Mouse (Mus musculus) macrophage (primary cell): Measurements from ENCODE around the gene Col1a2. TPM values are rescaled to one million over a fixed set of nuclear protein-coding genes. Genes with fewer than 3 reads are reported as not detected.

Experiments
- H3K27ac ChIP-seq: fragments of 350-480 bp; formaldehyde crosslinking; 2 replicates; pipeline ENCODE4 v1.9.0; 2021
- H3K36me3 ChIP-seq: fragments of 350-480 bp; formaldehyde crosslinking; 2 replicates; pipeline ENCODE4 v1.9.0; 2021; ENCODE audit errors: inconsistent target
- H3K4me3 ChIP-seq: fragments of 350-480 bp; formaldehyde crosslinking; 2 replicates; pipeline ENCODE4 v1.9.0; 2021; ENCODE audit errors: inconsistent target
- H3K79me2 ChIP-seq: fragments of 350-480 bp; formaldehyde crosslinking; 2 replicates; pipeline ENCODE4 v1.9.0; 2021; ENCODE audit errors: inconsistent target
- WGBS: methylation state at CpG from one replicate; pipeline ENCODE4 v1.1.7; 2026; ENCODE audit warnings: inconsistent platforms; ENCODE audit not compliant: missing documents; 5-methylcytosine and 5-hydroxymethylcytosine counted together
- polyA plus RNA-seq: library from polyadenylated mRNA; stranded (reverse); fragments of 250-400 nt; gene quantifications from 3 replicates; pipeline ENCODE4 v1.2.4, GENCODE M21; 2018; ENCODE audit warnings: inconsistent platforms

Gene Col1a2
- polyA plus RNA-seq, 1 experiment from 2014 or later = 0.20 TPM

DNA sequence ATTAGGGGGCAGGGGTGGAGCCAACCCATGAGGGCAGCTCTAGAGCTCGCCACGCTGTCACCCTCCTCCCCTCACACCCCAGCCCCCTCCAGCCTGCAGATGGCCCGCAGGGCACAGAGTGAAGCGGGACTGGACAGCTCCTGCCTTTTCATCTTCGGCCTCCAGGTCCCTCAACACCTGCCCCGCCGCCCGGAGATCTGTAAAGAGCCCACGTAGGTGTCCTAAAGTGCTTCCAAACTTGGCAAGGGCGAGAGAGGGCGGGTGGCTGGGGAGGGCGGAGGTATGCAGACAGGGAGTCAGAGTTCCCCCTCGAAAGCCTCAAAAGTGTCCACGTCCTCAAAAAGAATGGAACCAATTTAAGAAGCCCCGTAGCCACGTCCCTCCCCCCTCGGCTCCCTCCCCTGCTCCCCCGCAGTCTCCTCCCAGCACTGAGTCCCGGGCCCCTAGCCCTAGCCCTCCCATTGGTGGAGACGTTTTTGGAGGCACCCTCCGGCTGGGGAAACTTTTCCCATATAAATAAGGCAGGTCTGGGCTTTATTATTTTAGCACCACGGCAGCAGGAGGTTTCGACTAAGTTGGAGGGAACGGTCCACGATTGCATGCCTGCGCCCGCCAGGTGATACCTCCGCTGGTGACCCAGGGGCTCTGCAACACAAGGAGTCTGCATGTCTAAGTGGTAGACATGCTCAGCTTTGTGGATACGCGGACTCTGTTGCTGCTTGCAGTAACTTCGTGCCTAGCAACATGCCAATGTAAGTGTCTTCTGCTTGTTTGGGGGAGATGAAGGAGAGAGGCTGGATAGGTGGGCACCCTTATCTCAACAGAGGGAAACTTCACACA, 764 bp downstream of the Col1a2 start:
- Histone ChIP-seq H3K36me3 (no peaks in the 10 kb centered on the region), H3K27ac (no peak overlapping the region), H3K4me3 (no peak overlapping the region), H3K79me2 (no peaks in the 10 kb centered on the region)
- 5% methylated on average over 29 of the region's 31 CpGs for WGBS

DNA sequence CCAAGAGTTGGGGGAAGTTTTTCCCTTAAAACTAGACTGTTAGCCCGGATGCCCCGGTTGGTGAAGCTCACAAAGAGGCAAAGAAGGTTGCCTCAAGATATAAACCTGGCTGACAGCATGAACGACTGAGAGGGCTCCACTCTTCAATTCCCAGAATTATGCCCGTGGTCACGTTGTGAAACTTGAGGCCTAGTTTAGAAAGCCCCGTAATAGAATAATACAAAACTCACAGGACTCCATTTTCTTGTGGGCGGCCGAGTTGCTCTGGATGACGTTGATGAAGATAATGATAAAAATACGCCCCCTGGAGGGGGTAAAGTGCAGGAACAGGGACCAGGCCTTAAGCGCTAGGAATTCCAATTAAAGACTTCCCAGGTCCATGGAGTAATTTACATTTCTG, 1.5 kb downstream of the Col1a2 start:
- no peak overlapping the region for H3K27ac ChIP-seq
- no peaks in the 10 kb centered on the region for H3K36me3 ChIP-seq
- WGBS = 41% methylated on average over 11 of the region's 11 CpGs
- no peaks in the 10 kb centered on the region for H3K79me2 ChIP-seq
- H3K4me3 ChIP-seq = no peak overlapping the region

DNA sequence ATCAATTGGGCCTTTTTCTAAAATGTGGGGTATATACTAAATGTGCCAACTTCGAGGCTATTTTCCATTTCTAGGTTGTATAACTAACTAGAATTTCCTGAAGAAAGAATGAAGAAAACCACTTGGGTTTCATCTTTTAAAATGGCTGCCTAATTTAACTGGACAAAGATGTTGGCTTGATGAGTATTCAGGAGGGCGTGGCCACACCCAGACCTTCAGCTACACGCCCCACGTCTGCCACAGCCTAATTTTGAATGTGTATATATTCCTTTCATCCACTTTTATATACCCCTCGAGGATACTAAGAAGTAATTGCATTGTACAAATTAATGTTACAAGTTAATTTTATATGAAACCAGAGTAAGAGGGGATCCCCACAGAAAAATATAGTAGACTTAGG, 2.2 kb downstream of the Col1a2 start:
- Histone ChIP-seq H3K36me3 (no peaks in the 10 kb centered on the region), H3K79me2 (no peaks in the 10 kb centered on the region), H3K4me3 (no peak overlapping the region), H3K27ac (no peak overlapping the region)
- WGBS = 83% methylated on average over 5 of the region's 5 CpGs

DNA sequence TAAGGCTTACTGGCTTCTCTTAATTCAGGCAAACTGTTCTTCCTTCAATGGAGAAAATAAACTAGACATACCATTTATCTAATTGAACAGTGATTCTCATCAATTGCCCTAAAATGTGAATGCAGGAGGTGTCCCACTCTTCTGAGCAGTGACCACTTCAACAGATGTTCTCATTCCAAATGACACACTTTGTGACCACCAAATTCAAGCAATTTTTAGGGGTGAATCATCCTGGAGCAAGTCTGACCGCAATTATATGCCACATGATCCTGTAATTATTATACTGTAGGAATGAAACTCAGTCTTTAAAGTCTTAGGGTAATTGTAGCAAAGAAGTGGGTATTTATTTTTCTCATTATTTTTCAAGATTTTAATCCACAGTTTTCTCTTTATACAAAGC, 2.7 kb downstream of the Col1a2 start:
- WGBS = 100% methylated on average over 1 of the region's 1 CpGs

DNA sequence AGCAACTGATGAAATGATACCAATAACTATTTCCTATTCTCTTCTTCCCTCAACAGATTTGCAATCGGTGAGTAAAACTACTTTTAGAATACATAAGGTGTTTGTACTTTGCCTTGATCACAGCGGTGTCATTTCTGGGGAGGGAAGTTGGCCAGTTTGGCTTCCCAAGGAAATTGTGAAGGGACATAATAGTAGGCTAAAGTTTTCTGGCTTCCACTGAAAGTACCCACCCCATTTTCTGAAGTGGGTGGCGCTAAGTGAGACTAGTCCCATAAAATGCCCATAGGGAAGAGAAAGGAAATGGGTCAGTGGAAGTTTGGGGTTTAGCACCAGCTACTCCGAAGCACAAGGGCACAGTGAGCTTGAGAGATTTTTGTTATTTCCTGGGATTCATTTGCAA, 3.7 kb downstream of the Col1a2 start:
- H3K27ac ChIP-seq = no peak overlapping the region
- no peak overlapping the region for H3K4me3 ChIP-seq
- no peaks in the 10 kb centered on the region for H3K36me3 ChIP-seq
- no peaks in the 10 kb centered on the region for H3K79me2 ChIP-seq
- 84% methylated on average over 4 of the region's 4 CpGs for WGBS

More for the DNA sequence above, 2.7 kb downstream of the Col1a2 start:
- no peak overlapping the region for H3K4me3 ChIP-seq
- H3K79me2 ChIP-seq = no peaks in the 10 kb centered on the region
- H3K36me3 ChIP-seq = no peaks in the 10 kb centered on the region
- H3K27ac ChIP-seq = no peak overlapping the region

DNA sequence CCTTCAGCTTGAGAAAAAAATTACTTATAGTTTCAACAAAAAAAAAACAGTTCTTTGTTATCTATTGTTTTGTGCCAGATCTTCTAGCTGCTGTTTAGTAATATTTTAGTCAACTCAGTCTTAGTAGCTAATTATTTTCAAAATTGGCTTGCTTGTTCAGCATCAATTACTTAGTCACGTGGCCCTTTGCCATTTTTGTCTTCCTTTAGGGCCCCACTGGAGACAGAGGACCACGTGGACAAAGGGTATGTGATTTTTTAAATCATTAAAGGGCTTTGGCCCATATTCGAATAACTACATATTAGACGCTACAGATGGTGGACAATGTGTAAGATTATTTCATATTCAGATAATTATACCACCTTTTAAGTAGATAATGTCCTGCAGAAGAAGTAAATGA, 4.8 kb downstream of the Col1a2 start:
- Histone ChIP-seq H3K36me3 (no peaks in the 10 kb centered on the region), H3K27ac (no peak overlapping the region), H3K4me3 (no peak overlapping the region), H3K79me2 (no peaks in the 10 kb centered on the region)
- WGBS = 86% methylated on average over 4 of the region's 4 CpGs

DNA sequence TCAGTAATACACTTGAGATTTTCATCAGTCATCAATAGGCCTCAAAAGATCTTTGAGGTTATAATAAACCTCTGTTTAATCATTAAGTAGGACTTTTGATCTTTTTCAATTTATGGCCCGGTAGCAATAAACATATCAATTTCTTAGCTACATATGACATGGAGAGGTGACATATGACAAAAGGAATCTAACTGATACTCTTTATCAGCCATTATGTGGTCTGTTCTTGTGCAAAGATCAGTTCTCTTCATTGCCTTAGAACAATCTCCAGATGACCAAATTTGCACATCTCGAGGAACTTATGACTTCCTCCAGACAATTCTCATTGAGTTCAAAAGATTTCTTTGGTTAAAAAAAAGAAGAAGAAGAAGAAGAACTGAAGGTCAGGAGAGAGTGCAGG, 10.1 kb downstream of the Col1a2 start:
- no peaks in the 10 kb centered on the region for H3K36me3 ChIP-seq
- H3K4me3 ChIP-seq = no peak overlapping the region
- H3K79me2 ChIP-seq = no peaks in the 10 kb centered on the region
- WGBS = 88% methylated on average over 2 of the region's 2 CpGs
- no peak overlapping the region for H3K27ac ChIP-seq

DNA sequence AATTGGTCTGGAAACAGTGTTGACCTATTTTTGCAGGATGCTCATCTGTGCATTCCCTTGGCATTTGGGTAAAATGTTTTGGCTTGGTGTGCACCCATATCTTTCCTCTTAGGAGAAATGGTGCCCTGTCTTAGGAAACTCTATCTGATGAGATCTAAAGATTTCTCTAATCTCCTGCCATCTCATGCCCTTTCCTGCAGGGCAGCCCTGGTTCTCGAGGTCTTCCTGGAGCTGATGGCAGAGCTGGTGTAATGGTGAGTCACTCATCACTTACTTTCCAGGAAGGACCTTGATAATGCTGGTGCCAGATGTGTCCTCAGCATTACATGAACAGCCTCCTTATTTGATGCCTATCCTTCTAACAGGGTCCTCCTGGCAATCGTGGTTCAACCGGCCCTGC, 16.4 kb downstream of the Col1a2 start:
- Histone ChIP-seq H3K4me3 (no peak overlapping the region), H3K27ac (no peak overlapping the region), H3K79me2 (no peaks in the 10 kb centered on the region), H3K36me3 (no peaks in the 10 kb centered on the region)
- 89% methylated on average over 3 of the region's 3 CpGs for WGBS

DNA sequence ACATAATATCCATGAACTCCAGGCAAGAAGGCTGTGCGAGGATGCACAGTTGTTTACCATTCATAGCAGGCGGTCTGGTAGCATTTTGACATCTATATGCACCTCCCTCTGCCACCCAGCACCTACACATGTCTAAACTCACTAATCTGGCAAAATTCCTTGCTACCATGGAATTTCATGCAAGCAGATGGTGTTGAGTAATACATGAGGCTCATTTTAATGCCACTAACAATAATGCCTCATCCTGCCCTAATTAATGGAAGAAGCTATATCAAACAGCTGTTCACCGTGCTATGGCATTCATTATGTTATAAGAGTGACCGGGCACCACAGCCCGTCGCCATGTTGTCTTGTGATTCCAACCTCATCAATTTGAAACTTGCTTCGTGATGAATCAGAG, 23.8 kb downstream of the Col1a2 start:
- Histone ChIP-seq H3K79me2 (no peaks in the 10 kb centered on the region), H3K27ac (no peak overlapping the region), H3K36me3 (no peaks in the 10 kb centered on the region), H3K4me3 (no peak overlapping the region)
- 94% methylated on average over 7 of the region's 7 CpGs for WGBS

DNA sequence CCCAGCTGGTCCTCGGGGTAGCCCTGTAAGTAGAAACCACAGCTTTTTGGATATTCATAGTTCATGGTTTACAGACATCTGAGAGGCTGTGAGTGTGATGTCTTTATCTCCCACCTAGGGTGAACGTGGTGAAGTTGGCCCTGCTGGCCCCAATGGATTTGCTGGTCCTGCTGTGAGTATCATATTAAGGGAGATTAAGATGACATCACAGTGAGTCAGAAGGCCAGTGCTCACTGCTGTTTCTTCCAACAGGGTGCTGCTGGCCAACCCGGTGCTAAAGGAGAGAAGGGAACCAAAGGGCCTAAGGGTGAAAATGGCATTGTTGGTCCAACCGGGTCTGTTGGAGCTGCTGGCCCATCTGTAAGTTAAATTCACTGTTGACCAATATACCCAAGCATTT, 26.4 kb downstream of the Col1a2 start:
- Histone ChIP-seq H3K4me3 (no peak overlapping the region), H3K36me3 (no peaks in the 10 kb centered on the region), H3K27ac (no peak overlapping the region), H3K79me2 (no peaks in the 10 kb centered on the region)
- WGBS = 85% methylated on average over 4 of the region's 4 CpGs

DNA sequence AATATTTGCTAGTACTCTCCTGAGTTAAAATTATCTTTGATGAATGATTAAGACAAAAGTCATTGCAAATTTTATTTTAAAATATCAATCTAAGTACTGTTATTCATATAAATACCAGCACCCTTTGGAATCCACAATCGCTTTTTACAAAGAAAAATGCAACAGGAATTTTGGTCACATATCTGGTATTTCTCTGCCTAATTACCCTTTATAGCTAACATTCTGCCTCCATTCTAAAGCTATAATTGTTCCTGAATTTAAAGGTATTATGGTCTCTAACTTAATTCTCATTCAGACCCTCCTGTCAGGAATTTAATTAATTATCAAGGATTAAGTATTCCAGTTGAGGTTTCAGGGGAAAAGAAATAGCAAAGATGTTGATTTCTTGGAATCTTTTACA, 28.3 kb downstream of the Col1a2 start:
- 100% methylated on average over 1 of the region's 1 CpGs for WGBS
- Histone ChIP-seq H3K4me3 (no peak overlapping the region), H3K79me2 (no peaks in the 10 kb centered on the region), H3K27ac (no peak overlapping the region), H3K36me3 (no peaks in the 10 kb centered on the region)

DNA sequence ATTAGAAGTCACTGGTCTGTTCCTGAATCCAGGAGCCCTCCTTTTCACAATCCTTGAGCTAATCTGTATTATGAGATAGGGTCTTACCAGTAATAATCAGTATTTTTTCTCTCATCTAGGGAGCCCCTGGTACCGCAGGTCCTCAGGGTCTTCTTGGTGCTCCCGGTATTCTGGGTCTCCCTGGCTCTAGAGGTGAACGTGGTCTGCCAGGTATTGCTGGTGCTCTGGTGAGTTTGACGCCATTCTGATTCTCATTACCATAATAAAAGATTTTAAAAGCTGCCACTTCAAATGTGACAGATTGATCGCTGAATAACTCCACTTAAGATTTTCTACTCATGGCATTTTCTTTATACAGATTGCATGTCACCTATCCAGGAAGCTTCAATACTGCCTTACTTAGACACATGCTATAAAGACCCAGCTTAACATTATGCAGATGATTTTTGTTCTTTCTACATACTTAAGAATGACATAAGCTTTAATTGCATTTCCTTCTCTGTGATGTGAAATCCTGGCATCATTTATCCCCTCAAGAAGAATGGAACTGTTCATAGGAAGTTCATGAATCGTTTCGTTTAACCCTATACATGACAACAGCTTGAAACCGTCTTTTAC, 30.0 kb downstream of the Col1a2 start:
- H3K36me3 ChIP-seq = no peaks in the 10 kb centered on the region
- H3K27ac ChIP-seq = no peak overlapping the region
- no peaks in the 10 kb centered on the region for H3K79me2 ChIP-seq
- no peak overlapping the region for H3K4me3 ChIP-seq
- WGBS = 88% methylated on average over 7 of the region's 8 CpGs

DNA sequence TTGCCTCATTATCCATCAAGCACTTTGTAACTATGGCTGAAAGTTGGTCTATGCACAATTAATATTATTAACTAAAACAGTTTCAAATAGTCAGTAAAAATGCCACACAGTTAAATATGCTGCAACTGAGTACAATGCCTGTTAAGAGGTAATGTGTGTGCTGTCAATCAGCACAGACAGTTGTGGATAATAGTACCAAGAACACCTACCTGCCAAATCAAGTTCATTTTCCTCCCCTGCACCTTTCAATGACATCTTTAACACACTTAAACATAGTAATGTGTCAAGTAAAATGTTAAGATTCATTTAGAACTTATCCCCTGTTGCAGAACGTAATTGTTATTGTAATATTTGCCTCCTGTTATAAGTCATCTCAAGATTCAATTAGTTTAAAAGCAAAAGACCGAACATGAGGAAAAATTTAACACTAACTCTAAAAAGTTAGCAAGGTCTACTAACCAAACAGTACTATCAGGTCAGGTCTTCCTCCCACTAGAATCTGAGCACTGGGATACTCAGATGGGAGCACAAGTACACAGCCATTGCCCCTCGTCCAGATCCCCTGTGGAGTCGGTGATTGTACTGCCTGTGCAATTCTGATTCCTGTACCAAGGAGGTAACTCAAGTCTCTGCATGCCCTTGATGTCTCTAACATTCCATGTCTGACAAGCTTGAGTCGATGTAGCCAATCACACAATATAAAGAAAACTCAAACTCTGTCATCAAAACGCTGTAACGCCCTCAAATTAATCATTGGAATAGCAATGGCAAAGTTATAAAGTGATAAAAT, 37.5 kb downstream of the Col1a2 start:
- Histone ChIP-seq H3K36me3 (no peaks in the 10 kb centered on the region), H3K4me3 (no peak overlapping the region), H3K79me2 (no peaks in the 10 kb centered on the region), H3K27ac (no peak overlapping the region)
- WGBS = 93% methylated on average over 7 of the region's 7 CpGs

DNA sequence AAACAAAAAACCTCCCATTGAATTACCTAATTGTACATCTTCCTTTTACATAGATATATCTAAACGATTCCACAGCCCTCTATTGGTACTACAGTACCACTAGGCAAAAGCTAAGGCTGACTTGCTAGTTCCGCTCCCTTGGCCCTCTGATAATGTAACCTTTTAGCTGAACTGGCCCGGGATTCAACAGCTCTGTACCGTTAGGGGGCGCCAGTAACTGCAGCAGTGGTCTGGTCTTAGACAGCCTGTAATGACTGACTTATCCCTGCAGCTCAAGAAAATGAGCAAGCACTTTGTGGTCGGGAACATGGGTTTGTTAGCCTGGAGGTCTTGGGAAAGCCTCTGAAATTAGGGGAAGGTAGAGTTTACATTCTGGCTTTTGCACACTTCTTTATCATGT, 39.9 kb downstream of the Col1a2 start:
- H3K36me3 ChIP-seq = no peaks in the 10 kb centered on the region
- no peak overlapping the region for H3K4me3 ChIP-seq
- H3K79me2 ChIP-seq = no peaks in the 10 kb centered on the region
- 48% methylated on average over 6 of the region's 6 CpGs for WGBS
- no peak overlapping the region for H3K27ac ChIP-seq

DNA sequence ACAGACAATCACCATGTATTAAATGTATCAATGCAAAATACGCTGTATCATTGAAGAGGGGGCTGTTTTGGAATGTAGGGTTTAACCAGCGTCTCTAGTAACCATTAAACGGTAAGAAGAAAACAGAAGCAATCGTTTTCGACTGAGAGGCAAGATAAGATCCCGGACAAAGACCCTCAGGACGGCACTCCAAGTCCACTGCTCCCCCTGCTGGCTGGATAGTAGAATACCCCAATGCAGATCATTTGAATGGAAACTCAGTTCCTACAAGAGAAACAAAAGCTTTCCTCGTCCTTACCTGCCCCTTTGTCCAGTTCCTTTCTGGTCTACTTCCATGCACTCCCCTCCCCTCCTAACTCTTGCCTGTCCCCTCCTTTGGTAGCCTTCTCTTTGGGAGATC, 41.1 kb downstream of the Col1a2 start:
- Histone ChIP-seq H3K36me3 (no peaks in the 10 kb centered on the region), H3K4me3 (no peak overlapping the region), H3K27ac (no peak overlapping the region), H3K79me2 (no peaks in the 10 kb centered on the region)
- 11% methylated on average over 8 of the region's 8 CpGs for WGBS
